Mouse (Mus musculus): Measurements from ENCODE around the gene Cd68. TPM values are rescaled to one million over a fixed set of nuclear protein-coding genes. Genes with fewer than 3 reads are reported as not detected.

The Cd68 gene
- polyA plus RNA-seq, 1 experiment from 2014 or later = 43.6 TPM

DNA sequence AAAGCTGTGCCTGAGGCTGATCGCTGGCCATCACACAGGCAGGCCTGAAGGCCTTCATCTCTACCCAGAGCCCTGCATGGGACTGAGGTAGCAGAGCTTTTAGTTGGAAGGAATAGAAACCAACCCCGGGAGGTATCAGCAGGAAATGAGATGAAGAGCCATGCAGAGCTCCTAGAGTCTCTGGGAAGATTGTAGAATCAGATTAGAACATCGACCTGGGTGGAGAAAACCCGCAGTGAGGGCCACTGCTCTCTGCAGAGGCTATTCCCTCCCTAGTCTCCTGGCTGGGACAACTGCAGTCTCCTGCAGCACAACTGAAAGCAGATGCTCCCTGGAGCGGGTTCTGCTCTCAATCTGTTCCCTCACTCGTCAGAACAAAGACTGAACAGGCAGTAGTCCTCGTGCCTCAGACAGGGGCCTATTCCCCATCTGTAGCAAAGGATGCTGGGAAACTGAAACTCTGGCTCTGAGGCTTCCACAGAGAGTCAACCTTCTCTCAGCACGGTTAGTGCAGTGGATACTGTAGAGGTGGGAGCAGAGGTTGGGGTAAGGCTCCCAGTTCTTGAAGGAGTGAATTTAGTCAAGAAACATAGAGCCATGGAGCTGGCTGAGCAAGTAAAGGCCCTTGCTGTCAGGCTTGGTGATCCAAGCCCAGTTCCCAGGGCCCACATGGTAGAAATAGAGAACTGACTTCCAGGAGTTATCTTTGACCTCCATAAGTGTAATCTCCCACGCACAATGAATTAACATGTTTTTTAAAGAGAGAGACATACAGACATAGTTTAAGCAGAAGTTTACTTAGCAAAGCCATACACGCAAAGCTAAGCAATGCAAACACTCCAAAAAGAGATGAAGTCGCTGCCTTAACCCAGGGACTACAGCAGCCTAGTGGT, 43.8 kb upstream of the Cd68 start:
- H3K27me3 ChIP-seq (replicated peaks; ENCODE audit: insufficient read depth, low read length) = no peaks in the 10 kb centered on the region
- no peaks in the 10 kb centered on the region for H3K4me1 ChIP-seq (ENCODE audit: insufficient read depth, low read depth, low read length)
- H3K9me3 ChIP-seq (ENCODE audit: low read length) = no peaks in the 10 kb centered on the region
- H3K4me3 ChIP-seq (ENCODE audit: low read depth, low read length) = no peak overlapping the region
- H3K27ac ChIP-seq (ENCODE audit: low read length) = no peak overlapping the region
- ATAC-seq = no peak
- no peak for TF ChIP-seq CTCF (IDR thresholded peaks at IDR 0.05)
- no peak for TF ChIP-seq EP300 (IDR thresholded peaks at IDR 0.05)
- H3K36me3 ChIP-seq (ENCODE audit: insufficient read depth, low read length) = no peaks in the 10 kb centered on the region
- H3K4me2 ChIP-seq (replicated peaks; ENCODE audit: low read depth, low read length) = no peak overlapping the region
- 41% methylated on average over 11 of the region's 11 CpGs for WGBS
- DNase-seq (ENCODE audit: low spot score) = no peak
- H3K9ac ChIP-seq (replicated peaks; ENCODE audit: low read depth) = no peak overlapping the region

DNA sequence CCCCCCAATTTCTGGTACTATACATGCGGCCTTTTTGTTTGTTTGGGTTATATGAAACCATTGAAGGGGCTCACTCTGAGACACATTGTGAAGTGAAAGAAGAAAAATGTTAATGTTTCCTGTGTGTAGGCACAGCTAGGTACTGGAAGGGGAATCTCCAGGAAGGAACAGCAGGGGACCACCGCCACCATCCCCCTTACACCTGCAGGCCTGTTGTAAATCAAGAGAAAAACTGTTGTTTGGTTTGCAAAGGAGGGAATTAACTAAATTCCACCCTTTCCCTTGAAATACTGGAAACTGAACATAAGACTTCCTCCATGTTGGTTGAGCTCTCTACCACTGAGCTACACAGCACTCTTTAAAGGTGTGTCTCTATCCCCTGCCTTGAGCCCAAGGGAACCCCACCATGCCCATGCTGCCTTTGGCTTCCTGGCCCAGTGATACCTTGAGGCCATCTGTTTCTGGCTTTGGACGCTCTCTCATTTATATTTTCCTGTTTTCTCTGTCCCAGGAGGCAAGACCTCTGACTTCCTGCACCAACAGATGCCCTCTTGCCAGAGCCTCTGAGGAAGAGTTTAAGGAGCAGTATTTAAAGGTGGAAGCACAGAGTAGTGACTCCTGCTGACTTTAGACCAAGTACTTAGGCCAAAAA, 42.8 kb upstream of the Cd68 start:
- ATAC-seq = no peak
- Histone ChIP-seq H3K9me3 (ENCODE audit: low read length) (no peaks in the 10 kb centered on the region), H3K4me2 (replicated peaks; ENCODE audit: low read depth, low read length) (no peak overlapping the region), H3K4me1 (ENCODE audit: insufficient read depth, low read depth, low read length) (no peaks in the 10 kb centered on the region), H3K27ac (ENCODE audit: low read length) (no peak overlapping the region), H3K9ac (replicated peaks; ENCODE audit: low read depth) (no peak overlapping the region), H3K36me3 (ENCODE audit: insufficient read depth, low read length) (no peaks in the 10 kb centered on the region), H3K27me3 (replicated peaks; ENCODE audit: insufficient read depth, low read length) (no peaks in the 10 kb centered on the region), H3K4me3 (ENCODE audit: low read depth, low read length) (no peak overlapping the region)
- TF ChIP-seq EP300 (IDR thresholded peaks at IDR 0.05) (no peak), CTCF (IDR thresholded peaks at IDR 0.05) (no peak)
- WGBS = 76% methylated on average over 3 of the region's 3 CpGs
- DNase-seq (ENCODE audit: low spot score) = no peak

DNA sequence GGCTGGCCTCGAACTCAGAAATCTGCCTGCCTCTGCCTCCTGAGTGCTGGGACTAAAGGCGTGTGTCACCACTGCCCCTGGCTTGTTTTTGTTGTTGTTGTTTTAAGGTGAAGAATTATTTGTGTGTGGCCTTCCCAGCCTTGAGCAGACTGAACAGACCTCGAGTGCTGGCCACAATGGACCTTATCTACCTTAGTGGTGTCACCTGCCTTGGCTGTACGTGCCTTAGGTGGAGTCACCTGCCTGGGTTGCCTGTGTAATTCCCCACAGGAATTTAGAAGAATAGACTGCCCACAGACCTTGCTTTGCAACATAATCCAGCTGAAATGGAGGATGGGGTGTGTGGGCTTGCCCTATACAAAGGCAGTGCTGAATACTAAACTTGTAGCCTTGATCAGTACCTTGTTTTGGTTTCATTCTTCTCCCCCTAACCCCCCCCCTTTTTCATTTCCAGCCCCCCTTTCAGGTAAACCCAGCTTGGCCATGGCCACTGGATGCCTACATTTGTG, 42.0 kb upstream of the Cd68 start:
- Histone ChIP-seq H3K9me3 (ENCODE audit: low read length) (no peaks in the 10 kb centered on the region), H3K4me1 (ENCODE audit: insufficient read depth, low read depth, low read length) (no peaks in the 10 kb centered on the region), H3K4me2 (replicated peaks; ENCODE audit: low read depth, low read length) (no peak overlapping the region), H3K36me3 (ENCODE audit: insufficient read depth, low read length) (no peaks in the 10 kb centered on the region), H3K27me3 (replicated peaks; ENCODE audit: insufficient read depth, low read length) (no peaks in the 10 kb centered on the region), H3K27ac (ENCODE audit: low read length) (no peak overlapping the region), H3K9ac (replicated peaks; ENCODE audit: low read depth) (no peak overlapping the region), H3K4me3 (ENCODE audit: low read depth, low read length) (no peak overlapping the region)
- ATAC-seq = no peak
- DNase-seq (ENCODE audit: low spot score) = no peak
- 83% methylated on average over 4 of the region's 4 CpGs for WGBS
- TF ChIP-seq CTCF (IDR thresholded peaks at IDR 0.05) (no peak), EP300 (IDR thresholded peaks at IDR 0.05) (no peak)

DNA sequence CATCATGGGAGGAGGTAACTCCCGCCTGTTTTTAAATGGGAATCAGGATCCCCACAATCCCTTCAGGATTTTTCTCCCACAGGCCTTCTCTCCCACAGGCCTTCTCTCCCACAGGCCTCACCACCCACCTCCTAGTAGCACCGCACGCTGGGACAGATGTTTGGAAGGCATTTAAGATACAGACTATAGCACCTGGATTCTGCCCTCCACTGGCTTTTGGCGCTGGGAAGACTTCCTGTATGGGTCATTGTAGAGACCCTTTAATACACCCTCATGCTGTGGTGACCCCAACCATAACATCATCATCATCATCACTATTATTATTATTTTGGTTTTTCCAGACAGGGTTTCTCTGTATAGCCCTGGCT, 41.5 kb upstream of the Cd68 start:
- DNase-seq (ENCODE audit: low spot score) (no peak), ATAC-seq (no peak)
- no peaks in the 10 kb centered on the region for H3K27me3 ChIP-seq (replicated peaks; ENCODE audit: insufficient read depth, low read length)
- TF ChIP-seq EP300 (IDR thresholded peaks at IDR 0.05) = no peak
- TF ChIP-seq CTCF (IDR thresholded peaks at IDR 0.05) = no peak
- H3K9me3 ChIP-seq (ENCODE audit: low read length) = no peaks in the 10 kb centered on the region
- H3K4me1 ChIP-seq (ENCODE audit: insufficient read depth, low read depth, low read length) = no peaks in the 10 kb centered on the region
- no peak overlapping the region for H3K9ac ChIP-seq (replicated peaks; ENCODE audit: low read depth)
- no peaks in the 10 kb centered on the region for H3K36me3 ChIP-seq (ENCODE audit: insufficient read depth, low read length)
- H3K4me2 ChIP-seq (replicated peaks; ENCODE audit: low read depth, low read length) = no peak overlapping the region
- H3K27ac ChIP-seq (ENCODE audit: low read length) = no peak overlapping the region
- 87% methylated on average over 4 of the region's 4 CpGs for whole genome bisulfite sequencing
- H3K4me3 ChIP-seq (ENCODE audit: low read depth, low read length) = no peak overlapping the region

DNA sequence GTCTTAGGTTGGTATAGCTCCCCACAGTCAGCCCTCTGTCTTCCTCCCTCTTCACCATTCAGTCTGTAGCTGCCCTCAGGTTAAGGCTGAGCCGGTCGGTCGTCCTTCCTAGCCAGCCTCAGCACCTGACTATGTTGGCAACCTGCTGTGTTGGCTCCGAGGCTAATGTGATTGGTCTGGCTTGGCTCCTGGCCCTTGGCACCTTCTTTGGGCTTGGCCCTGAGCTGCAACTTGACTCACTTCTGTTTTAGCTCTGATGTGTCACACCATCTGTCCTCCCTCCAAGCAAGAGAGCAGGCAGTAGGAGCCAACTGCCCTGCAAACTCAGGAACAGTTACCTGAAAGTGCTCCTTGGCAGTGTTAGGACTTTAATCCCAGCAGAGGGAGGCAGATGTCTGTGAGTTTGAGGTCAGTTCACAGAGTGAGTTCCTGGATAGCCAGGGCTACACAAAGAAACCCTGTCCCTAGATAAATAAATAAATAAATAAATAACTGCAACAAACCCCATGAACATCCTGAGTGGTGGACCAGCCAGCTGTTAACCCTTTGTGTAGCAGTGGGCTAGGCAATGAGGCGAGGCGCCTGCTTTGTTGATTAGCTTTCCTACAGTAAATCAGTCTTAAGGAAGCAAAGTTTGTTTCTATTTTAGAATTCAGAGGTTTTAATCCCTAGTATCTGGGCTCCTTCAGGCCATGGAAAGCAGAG, 41.0 kb upstream of the Cd68 start:
- no peak for TF ChIP-seq EP300 (IDR thresholded peaks at IDR 0.05)
- no peak for TF ChIP-seq CTCF (IDR thresholded peaks at IDR 0.05)
- Histone ChIP-seq H3K4me3 (ENCODE audit: low read depth, low read length) (no peak overlapping the region), H3K9ac (replicated peaks; ENCODE audit: low read depth) (no peak overlapping the region), H3K27ac (ENCODE audit: low read length) (no peak overlapping the region), H3K36me3 (ENCODE audit: insufficient read depth, low read length) (no peaks in the 10 kb centered on the region), H3K4me1 (ENCODE audit: insufficient read depth, low read depth, low read length) (no peaks in the 10 kb centered on the region), H3K9me3 (ENCODE audit: low read length) (no peaks in the 10 kb centered on the region), H3K4me2 (replicated peaks; ENCODE audit: low read depth, low read length) (no peak overlapping the region), H3K27me3 (replicated peaks; ENCODE audit: insufficient read depth, low read length) (no peaks in the 10 kb centered on the region)
- WGBS = 56% methylated on average over 6 of the region's 6 CpGs
- DNase-seq (ENCODE audit: low spot score) (peak; percentile 11), ATAC-seq (no peak)

DNA sequence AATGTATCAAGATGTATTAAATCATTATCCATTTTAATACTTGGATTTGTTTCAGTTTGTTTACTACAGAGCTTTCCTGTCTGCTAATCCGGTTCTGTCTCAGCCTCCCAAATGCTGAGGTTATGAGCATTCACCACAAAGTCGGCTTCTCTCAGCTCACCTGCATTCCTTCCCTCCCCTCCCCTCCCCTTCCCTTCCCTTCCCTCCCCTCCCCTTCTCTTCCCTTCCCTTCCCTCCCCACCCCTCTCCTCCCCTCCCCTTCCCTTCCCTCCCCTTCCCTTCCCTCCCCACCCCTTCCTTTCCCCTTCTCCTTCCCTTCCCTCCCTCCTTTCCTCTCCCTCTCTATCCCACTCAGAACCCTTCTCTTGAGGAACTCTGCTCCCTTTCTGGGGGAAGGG, 38.7 kb upstream of the Cd68 start:
- no peak for DNase-seq (ENCODE audit: low spot score)
- Histone ChIP-seq H3K9me3 (ENCODE audit: low read length) (no peaks in the 10 kb centered on the region), H3K4me3 (ENCODE audit: low read depth, low read length) (no peak overlapping the region), H3K27me3 (replicated peaks; ENCODE audit: insufficient read depth, low read length) (no peaks in the 10 kb centered on the region), H3K27ac (ENCODE audit: low read length) (no peak overlapping the region), H3K4me1 (ENCODE audit: insufficient read depth, low read depth, low read length) (no peaks in the 10 kb centered on the region), H3K36me3 (ENCODE audit: insufficient read depth, low read length) (no peaks in the 10 kb centered on the region), H3K9ac (replicated peaks; ENCODE audit: low read depth) (no peak overlapping the region), H3K4me2 (replicated peaks; ENCODE audit: low read depth, low read length) (no peak overlapping the region)
- ATAC-seq = no peak
- TF ChIP-seq EP300 (IDR thresholded peaks at IDR 0.05) (no peak), CTCF (IDR thresholded peaks at IDR 0.05) (no peak)
- 5% methylated on average over 2 of the region's 2 CpGs for WGBS
